In the genomic region with DNA sequence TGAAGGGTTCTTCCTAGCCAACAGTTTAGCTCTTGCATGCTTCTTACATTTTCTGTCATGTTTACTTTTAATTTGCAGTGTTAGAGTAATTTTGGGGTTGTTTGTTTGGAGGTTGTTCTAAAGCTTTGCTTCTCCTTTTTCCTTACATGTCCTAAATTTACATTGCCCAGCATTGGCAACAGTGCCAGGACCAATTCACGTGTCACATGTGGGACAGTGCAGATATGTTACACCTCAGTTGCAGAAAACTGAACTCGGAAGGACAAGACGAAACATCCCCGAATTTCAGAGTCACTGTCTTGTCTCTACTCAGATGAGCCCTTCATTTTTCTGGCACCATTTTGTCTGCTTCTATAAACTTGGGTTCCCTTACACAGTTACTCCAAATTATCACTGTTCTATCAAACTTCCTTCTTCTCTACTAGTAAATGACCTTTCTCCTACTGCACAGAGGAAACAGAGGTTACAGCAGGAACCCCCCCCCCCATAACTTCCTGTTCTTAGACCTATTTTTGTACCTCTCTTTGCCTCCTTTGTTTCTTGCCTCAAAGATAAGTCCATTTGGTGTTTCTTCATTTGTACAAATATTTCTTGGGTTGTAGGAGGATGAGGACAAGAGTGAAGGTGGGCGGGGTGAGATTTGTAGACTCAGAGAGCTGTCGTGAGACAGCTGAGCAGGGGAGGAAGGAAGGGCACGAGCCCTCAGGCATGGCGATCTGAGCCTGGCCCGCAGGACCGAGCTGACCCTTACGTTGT, we compare ENCODE assay signal across 11 mouse cellular contexts.
A peak's percentile ranks its signal among the peaks of the same experiment; 100 is the strongest.
DNase-seq lines count a peak whose midpoint lies in the region; ATAC-seq lines count a peak whose summit lies in the region.
"Had no signal": no experiment of that assay in that cellular context is flagged by ENCODE, and none has a peak within 500 bp of the region (broad histone marks: within the 10 kb centered on the region; RNA-seq: fewer than 3 reads in every experiment).

No protein-coding gene starts in this region.

- H3K9me3 ChIP-seq in forebrain, embryonic 11.5 days (ENCODE audit: control insufficient read depth, low read length), result no peaks in the 10 kb centered on the region
- no peaks in the 10 kb centered on the region for H3K9me3 ChIP-seq in forebrain, embryonic 15.5 days
- H3K9me3 ChIP-seq in hindbrain, embryonic 11.5 days (ENCODE audit: control insufficient read depth, low read length), result no peaks in the 10 kb centered on the region
- H3K9me3 ChIP-seq: forebrain, embryonic 13.5 days; neural tube, embryonic 13.5 days had no signal

- no peak overlapping the region for H3K4me3 ChIP-seq in forebrain, embryonic 11.5 days (ENCODE audit: low read depth, low read length)
- H3K4me3 ChIP-seq in forebrain, embryonic 15.5 days, result no peak overlapping the region
- H3K4me3 ChIP-seq in hindbrain, embryonic 11.5 days (ENCODE audit: low read depth, low read length), result no peak overlapping the region
- H3K4me3 ChIP-seq: forebrain, embryonic 13.5 days; neural tube, embryonic 13.5 days had no signal

- DNase-seq in adrenal gland, postnatal 10 days, result peak; percentile 19
- no peak for DNase-seq in adrenal gland, adult 8-10 months
- peak; percentile 22 for DNase-seq in thymus, postnatal 4 days
- DNase-seq in thymus, postnatal 25 days, result no peak
- peak; percentile 32 for DNase-seq in lung, postnatal 10 days
- no peak for DNase-seq in forebrain, embryonic 11.5 days (ENCODE audit: low spot score)
- no peak for DNase-seq in hindbrain, embryonic 11.5 days (ENCODE audit: low spot score)
- DNase-seq: left cerebral cortex, postnatal 4 days had no signal

- no peaks in the 10 kb centered on the region for H3K4me1 ChIP-seq in forebrain, embryonic 11.5 days (replicated peaks; ENCODE audit: control insufficient read depth, insufficient read depth, low read length)
- peaks cover 6% of the 10 kb centered on the region for H3K4me1 ChIP-seq in forebrain, embryonic 15.5 days
- H3K4me1 ChIP-seq in hindbrain, embryonic 11.5 days (replicated peaks; ENCODE audit: control insufficient read depth, insufficient read depth, low read length), result no peaks in the 10 kb centered on the region

- no peak overlapping the region for H3K9ac ChIP-seq in forebrain, embryonic 11.5 days (ENCODE audit: low read length)
- no peak overlapping the region for H3K9ac ChIP-seq in forebrain, embryonic 15.5 days (replicated peaks)
- no peak overlapping the region for H3K9ac ChIP-seq in hindbrain, embryonic 11.5 days (ENCODE audit: low read depth, low read length)
- H3K9ac ChIP-seq: forebrain, embryonic 13.5 days; neural tube, embryonic 13.5 days had no signal

- no peak overlapping the region for H3K4me2 ChIP-seq in forebrain, embryonic 11.5 days (ENCODE audit: low read depth, low read length, severe bottlenecking)
- no peak overlapping the region for H3K4me2 ChIP-seq in forebrain, embryonic 15.5 days (replicated peaks)
- H3K4me2 ChIP-seq in hindbrain, embryonic 11.5 days (replicated peaks; ENCODE audit: low read depth, low read length), result no peak overlapping the region
- H3K4me2 ChIP-seq: forebrain, embryonic 13.5 days; neural tube, embryonic 13.5 days had no signal

- H3K27ac ChIP-seq in forebrain, embryonic 11.5 days (ENCODE audit: low read depth, low read length), result no peak overlapping the region
- H3K27ac ChIP-seq in forebrain, embryonic 15.5 days (replicated peaks), result no peak overlapping the region
- H3K27ac ChIP-seq in hindbrain, embryonic 11.5 days (ENCODE audit: low read depth, low read length), result no peak overlapping the region
- H3K27ac ChIP-seq: forebrain, embryonic 13.5 days; neural tube, embryonic 13.5 days had no signal

- H3K27me3 ChIP-seq in forebrain, embryonic 11.5 days (ENCODE audit: control insufficient read depth, insufficient read depth, low read length), result no peaks in the 10 kb centered on the region
- H3K27me3 ChIP-seq in forebrain, embryonic 15.5 days, result no peaks in the 10 kb centered on the region
- no peaks in the 10 kb centered on the region for H3K27me3 ChIP-seq in hindbrain, embryonic 11.5 days (ENCODE audit: control insufficient read depth, insufficient read depth, low read length)
- H3K27me3 ChIP-seq: forebrain, embryonic 13.5 days; neural tube, embryonic 13.5 days had no signal

- ATAC-seq in forebrain, embryonic 11.5 days (replicated peaks; ENCODE audit: low FRiP score), result no peak
- no peak for ATAC-seq in forebrain, embryonic 15.5 days (replicated peaks)
- no peak for ATAC-seq in hindbrain, embryonic 11.5 days (ENCODE audit: low FRiP score)
- ATAC-seq: forebrain, embryonic 13.5 days had no signal

- 92% methylated on average over 11 of the region's 11 CpGs for WGBS in forebrain, embryonic 11.5 days
- 91% methylated on average over 11 of the region's 11 CpGs for WGBS in forebrain, embryonic 15.5 days
- WGBS in hindbrain, embryonic 11.5 days, result 89% methylated on average over 11 of the region's 11 CpGs

- H3K36me3 ChIP-seq in forebrain, embryonic 11.5 days (ENCODE audit: control insufficient read depth, insufficient read depth, low read length), result no peaks in the 10 kb centered on the region
- H3K36me3 ChIP-seq in forebrain, embryonic 15.5 days, result no peaks in the 10 kb centered on the region
- H3K36me3 ChIP-seq in hindbrain, embryonic 11.5 days (ENCODE audit: control insufficient read depth, insufficient read depth, low read length), result no peaks in the 10 kb centered on the region

Comparison
In these comparisons a context has a peak if more than half of its experiments do, and no peak if none do; other contexts are left out.
1. DNase-seq: peak in adrenal gland, postnatal 10 days (single experiment), thymus, postnatal 4 days (single experiment) and lung, postnatal 10 days (single experiment); none in adrenal gland, adult 8-10 months (single experiment), thymus, postnatal 25 days (single experiment), forebrain, embryonic 11.5 days (single experiment) and hindbrain, embryonic 11.5 days (single experiment).